Mouse (Mus musculus) layer of hippocampus, adult 9-11 months (tissue): ENCODE measurements at regions not wholly inside any gene's neighbourhood (a gene's known extent, or its start where the extent isn't known, plus 50 kb on each side); places are given as distances from the start of the nearest gene placed in this dataset.

Experiments used
- DNase-seq: peaks from one replicate; pipeline ENCODE4 v3.0.0; 2022

DNA sequence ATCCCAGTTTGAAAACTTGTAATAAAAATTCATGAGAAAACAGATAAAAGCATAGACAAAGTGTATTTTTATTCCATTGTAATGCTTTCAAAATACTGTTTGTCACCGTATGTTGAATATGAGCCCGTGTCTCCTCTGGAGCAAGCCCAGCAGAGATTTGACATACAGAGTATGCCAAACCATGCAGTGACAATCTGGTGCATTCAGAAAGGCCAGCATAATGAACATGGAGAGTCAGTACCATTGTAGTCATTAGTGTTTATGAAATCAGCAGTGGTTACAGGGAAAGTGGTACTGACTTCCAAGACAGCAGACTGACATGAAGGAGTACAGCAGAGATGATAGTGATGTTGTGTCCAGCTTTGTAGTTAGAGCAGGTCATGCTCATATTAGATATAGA lies 1034.9 kb downstream of the Gm597 start:
- peak; percentile 4 for DNase-seq
